Comparison of ENCODE assay signal across 7 mouse cellular contexts in genomic region chr17:8423283-8423682, GRCm38 (mm10). TPM values are rescaled to one million over a fixed set of nuclear protein-coding genes. Genes with fewer than 3 reads are reported as not detected.
DNase-seq lines count a peak whose midpoint lies in the region; ATAC-seq lines count a peak whose summit lies in the region.

No protein-coding gene starts in this region.

- H3K9me3 ChIP-seq in hindbrain, embryonic 11.5 days (ENCODE audit: control insufficient read depth, low read length): no peaks in the 10 kb centered on the region
- no peaks in the 10 kb centered on the region for H3K9me3 ChIP-seq in hindbrain, embryonic 13.5 days

- ATAC-seq in hindbrain, embryonic 11.5 days (ENCODE audit: low FRiP score): no peak
- ATAC-seq in hindbrain, embryonic 13.5 days (ENCODE audit: low FRiP score): no peak

- 57% methylated on average over 2 of the region's 2 CpGs for WGBS in hindbrain, embryonic 11.5 days
- 35% methylated on average over 2 of the region's 2 CpGs for WGBS in hindbrain, embryonic 13.5 days

- peak; percentile 57 for DNase-seq in hindbrain, embryonic 11.5 days (ENCODE audit: low spot score)
- DNase-seq in spleen, postnatal 10 days (ENCODE audit: low spot score in 2 of 2): peak; percentile 16 to 52
- no peak for DNase-seq in spleen, postnatal 36 days (ENCODE audit: low spot score in 2 of 2)
- DNase-seq in cerebellum, postnatal 14 days: peak; percentile 47 to 74
- DNase-seq in naive thymus-derived CD4-positive, alpha-beta T cell, adult 2 months (ENCODE audit: low read depth): peak; percentile 49
- no peak for DNase-seq in heart, adult 11 months

- no peak overlapping the region for H3K9ac ChIP-seq in hindbrain, embryonic 11.5 days (ENCODE audit: low read depth, low read length)
- H3K9ac ChIP-seq in hindbrain, embryonic 13.5 days: no peak overlapping the region

- H3K4me1 ChIP-seq in hindbrain, embryonic 11.5 days (replicated peaks; ENCODE audit: control insufficient read depth, insufficient read depth, low read length): no peaks in the 10 kb centered on the region
- H3K4me1 ChIP-seq in hindbrain, embryonic 13.5 days (replicated peaks): no peaks in the 10 kb centered on the region

- H3K4me3 ChIP-seq in hindbrain, embryonic 11.5 days (ENCODE audit: low read depth, low read length): no peak overlapping the region
- H3K4me3 ChIP-seq in hindbrain, embryonic 13.5 days: no peak overlapping the region

- no peak overlapping the region for H3K4me2 ChIP-seq in hindbrain, embryonic 11.5 days (replicated peaks; ENCODE audit: low read depth, low read length)
- no peak overlapping the region for H3K4me2 ChIP-seq in hindbrain, embryonic 13.5 days

- no peak overlapping the region for H3K27ac ChIP-seq in hindbrain, embryonic 11.5 days (ENCODE audit: low read depth, low read length)
- no peak overlapping the region for H3K27ac ChIP-seq in hindbrain, embryonic 13.5 days

- peaks cover 5% of the 10 kb centered on the region; the same call in 1 of the 2 replicates for H3K27me3 ChIP-seq in hindbrain, embryonic 11.5 days (ENCODE audit: control insufficient read depth, insufficient read depth, low read length)
- peaks cover 23% of the 10 kb centered on the region for H3K27me3 ChIP-seq in hindbrain, embryonic 13.5 days

- no peaks in the 10 kb centered on the region for H3K36me3 ChIP-seq in hindbrain, embryonic 11.5 days (ENCODE audit: control insufficient read depth, insufficient read depth, low read length)
- H3K36me3 ChIP-seq in hindbrain, embryonic 13.5 days: no peaks in the 10 kb centered on the region

RNA-seq across cellular contexts. Expression of gene T, which starts 10.9 kb away (rescaled TPM):
- 0.22 and 0.85 TPM in 2 replicates for polyA plus RNA-seq in hindbrain, embryonic 11.5 days (2014; fragmentation: Nextera tagmentation; extraction: Ambion mirVana)
- 0.44 and 0.52 TPM in 2 replicates for polyA plus RNA-seq in hindbrain, embryonic 13.5 days (2015; fragmentation: Nextera tagmentation; extraction: Ambion mirVana)

Comparison
In these comparisons a context has a peak if more than half of its experiments do, and no peak if none do; other contexts are left out.
1. DNase-seq: peak in hindbrain, embryonic 11.5 days (single experiment), spleen, postnatal 10 days (2 of 2), cerebellum, postnatal 14 days (2 of 2) and naive thymus-derived CD4-positive, alpha-beta T cell, adult 2 months (single experiment); none in spleen, postnatal 36 days (0 of 2) and heart, adult 11 months (single experiment).